Mouse (Mus musculus): ENCODE data around the gene AA467197. TPM values are rescaled to one million over a fixed set of nuclear protein-coding genes. Genes with fewer than 3 reads are reported as not detected.

The AA467197 gene
- total and polyA plus RNA-seq, 2 experiments from 2014 or later, result 0.47 TPM; not detected in 1

- DNase-seq (ENCODE audit: low spot score) (peak; percentile 6), ATAC-seq (ENCODE audit: low FRiP score) (peak; percentile 65; the same call in 1 of the 2 replicates)
- no peaks in the 10 kb centered on the region for H3K4me1 ChIP-seq (ENCODE audit: insufficient read depth, low read length)
- no peak overlapping the region for H3K27ac ChIP-seq (ENCODE audit: low read depth, low read length)
- peaks cover under 1% of the 10 kb centered on the region; the same call in 1 of the 2 replicates for H3K36me3 ChIP-seq (ENCODE audit: insufficient read depth, low read length)
- TF ChIP-seq CTCF (IDR thresholded peaks at IDR 0.05), result no peak
- 86% methylated on average over 5 of the region's 5 CpGs for WGBS
- H3K27me3 ChIP-seq (ENCODE audit: insufficient read depth, low read length), result no peaks in the 10 kb centered on the region
- no peak overlapping the region for H3K4me2 ChIP-seq (ENCODE audit: low read depth, low read length, poor library complexity, severe bottlenecking)
- H3K9ac ChIP-seq (replicated peaks; ENCODE audit: low read length, poor library complexity, severe bottlenecking), result no peak overlapping the region
- H3K4me3 ChIP-seq (ENCODE audit: low read depth, low read length), result 0 out of 2 replicates have a peak overlapping the region, but pooled peaks have one; percentile 0
- H3K9me3 ChIP-seq (ENCODE audit: low read length), result peaks cover 10% of the 10 kb centered on the region
These were observed 44.8 kb downstream of the AA467197 start for GRCm38 (mm10) chr2:122681379-122682137.

- WGBS, result 73% methylated on average over 2 of the region's 2 CpGs
- DNase-seq (ENCODE audit: low spot score) (no peak), ATAC-seq (ENCODE audit: low FRiP score) (no peak)
- Histone ChIP-seq H3K4me1 (ENCODE audit: insufficient read depth, low read length) (no peaks in the 10 kb centered on the region), H3K9me3 (ENCODE audit: low read length) (peaks cover 10% of the 10 kb centered on the region), H3K36me3 (ENCODE audit: insufficient read depth, low read length) (peaks cover 3% of the 10 kb centered on the region; the same call in 1 of the 2 replicates), H3K27me3 (ENCODE audit: insufficient read depth, low read length) (no peaks in the 10 kb centered on the region), H3K4me2 (ENCODE audit: low read depth, low read length, poor library complexity, severe bottlenecking) (no peak overlapping the region), H3K27ac (ENCODE audit: low read depth, low read length) (no peak overlapping the region), H3K9ac (replicated peaks; ENCODE audit: low read length, poor library complexity, severe bottlenecking) (no peak overlapping the region), H3K4me3 (ENCODE audit: low read depth, low read length) (no peak overlapping the region)
- TF ChIP-seq CTCF (IDR thresholded peaks at IDR 0.05), result no peak
These were observed 45.7 kb downstream of the AA467197 start for GRCm38 (mm10) chr2:122682520-122682919.

- H3K27ac ChIP-seq (ENCODE audit: low read depth, low read length), result no peak overlapping the region
- no peaks in the 10 kb centered on the region for H3K27me3 ChIP-seq (ENCODE audit: insufficient read depth, low read length)
- no peak overlapping the region for H3K9ac ChIP-seq (replicated peaks; ENCODE audit: low read length, poor library complexity, severe bottlenecking)
- TF ChIP-seq CTCF (IDR thresholded peaks at IDR 0.05), result no peak
- WGBS, result 78% methylated on average over 1 of the region's 1 CpGs
- H3K4me1 ChIP-seq (ENCODE audit: insufficient read depth, low read length), result no peaks in the 10 kb centered on the region
- H3K9me3 ChIP-seq (ENCODE audit: low read length), result peaks cover 10% of the 10 kb centered on the region
- H3K4me2 ChIP-seq (ENCODE audit: low read depth, low read length, poor library complexity, severe bottlenecking), result no peak overlapping the region
- H3K4me3 ChIP-seq (ENCODE audit: low read depth, low read length), result no peak overlapping the region
- peaks cover 7% of the 10 kb centered on the region; the same call in 1 of the 2 replicates for H3K36me3 ChIP-seq (ENCODE audit: insufficient read depth, low read length)
- ATAC-seq (ENCODE audit: low FRiP score) (no peak), DNase-seq (ENCODE audit: low spot score) (no peak)
These were observed 46.9 kb downstream of the AA467197 start for GRCm38 (mm10) chr2:122683641-122684040.

GRCm38 (mm10) chr2:122686665-122687064, 49.9 kb downstream of the AA467197 start:
- Histone ChIP-seq H3K4me2 (ENCODE audit: low read depth, low read length, poor library complexity, severe bottlenecking) (no peak overlapping the region), H3K4me3 (ENCODE audit: low read depth, low read length) (no peak overlapping the region), H3K27me3 (ENCODE audit: insufficient read depth, low read length) (no peaks in the 10 kb centered on the region), H3K9ac (replicated peaks; ENCODE audit: low read length, poor library complexity, severe bottlenecking) (no peak overlapping the region), H3K4me1 (ENCODE audit: insufficient read depth, low read length) (no peaks in the 10 kb centered on the region), H3K27ac (ENCODE audit: low read depth, low read length) (no peak overlapping the region), H3K36me3 (ENCODE audit: insufficient read depth, low read length) (peaks cover 7% of the 10 kb centered on the region; the same call in 1 of the 2 replicates), H3K9me3 (ENCODE audit: low read length) (peaks cover 6% of the 10 kb centered on the region)
- TF ChIP-seq CTCF (IDR thresholded peaks at IDR 0.05), result no peak
- WGBS, result 80% methylated on average over 6 of the region's 6 CpGs
- no peak for ATAC-seq (ENCODE audit: low FRiP score)
- no peak for DNase-seq (ENCODE audit: low spot score)

MicroRNA genes within 50 kb of the gene (microRNA counts, 519-probe panel; counts per million panel counts)
- 528 counts per million, percentile 58 among the panel's probes with 10 or more counts for microRNA mmu-miR-147

Small RNA genes within 50 kb of the gene (microRNA-seq; reads per million reads assigned to microRNA genes)
- 8.4 reads per million, percentile 18 among the genes with 10 or more reads in this experiment for gene Mir147 (ENCODE audit: borderline number of aligned reads)

Other genes with a start within 250 kb of the AA467197 start
- not detected in 2 replicates for gene Slc28a2, start 210.5 kb upstream of the AA467197 start, total RNA-seq (2014; rRNA removed)
- gene Slc28a2, start 210.5 kb upstream of the AA467197 start, polyA plus RNA-seq (2015; fragmentation: Nextera tagmentation; extraction: Ambion mirVana), result 0.10 TPM in 1 of 2 replicates, not detected in the other
- 0.05 TPM in 2 replicates for gene Gm14085, start 152.0 kb upstream of the AA467197 start, total RNA-seq (2014; rRNA removed)
- gene Gm14085, start 152.0 kb upstream of the AA467197 start, polyA plus RNA-seq (2015; fragmentation: Nextera tagmentation; extraction: Ambion mirVana), result not detected in 2 replicates
- gene Gatm, start 25.7 kb upstream of the AA467197 start, total RNA-seq (2014; rRNA removed), result 44.9 and 55.5 TPM in 2 replicates
- 68.4 and 72.1 TPM in 2 replicates for gene Gatm, start 25.7 kb upstream of the AA467197 start, polyA plus RNA-seq (2015; fragmentation: Nextera tagmentation; extraction: Ambion mirVana)
- gene Slc30a4, start 65.7 kb downstream of the AA467197 start, total RNA-seq (2014; rRNA removed), result 31.6 and 38.6 TPM in 2 replicates
- gene Slc30a4, start 65.7 kb downstream of the AA467197 start, polyA plus RNA-seq (2015; fragmentation: Nextera tagmentation; extraction: Ambion mirVana), result 5.3 and 6.1 TPM in 2 replicates
- gene Bloc1s6, start 101.5 kb downstream of the AA467197 start, total RNA-seq (2014; rRNA removed), result 76.7 and 108 TPM in 2 replicates
- gene Bloc1s6, start 101.5 kb downstream of the AA467197 start, polyA plus RNA-seq (2015; fragmentation: Nextera tagmentation; extraction: Ambion mirVana), result 115 and 124 TPM in 2 replicates
- gene Sqor, start 128.3 kb downstream of the AA467197 start, total RNA-seq (2014; rRNA removed), result 2.8 and 4.2 TPM in 2 replicates
- 2.8 and 3.6 TPM in 2 replicates for gene Sqor, start 128.3 kb downstream of the AA467197 start, polyA plus RNA-seq (2015; fragmentation: Nextera tagmentation; extraction: Ambion mirVana)

All from midbrain, postnatal 0 days (tissue).